Mouse (Mus musculus): ENCODE data around the gene Kansl3.

The Kansl3 gene

GRCm38 (mm10) chr1:36293470-36293869 lies 75.5 kb downstream of the Kansl3 start:
- DNase-seq (ENCODE audit: low spot score) = no peak
